Mouse (Mus musculus): ENCODE results near the gene Zfp488. TPM values are rescaled to one million over a fixed set of nuclear protein-coding genes. Genes with fewer than 3 reads are reported as not detected.

The Zfp488 gene
- polyA plus RNA-seq, 1 experiment, result not detected

GRCm38 (mm10) chr14:33958841-33959240 is 19.7 kb downstream of the Zfp488 start:
- no peaks in the 10 kb centered on the region for H3K27me3 ChIP-seq (ENCODE audit: control insufficient read depth)
- no peaks in the 10 kb centered on the region for H3K4me1 ChIP-seq (ENCODE audit: control insufficient read depth)
- H3K36me3 ChIP-seq (ENCODE audit: control insufficient read depth), result no peaks in the 10 kb centered on the region
- TF ChIP-seq TAL1 (IDR thresholded peaks at IDR 0.05; ENCODE audit: low read length) (no peak), GATA1 (IDR thresholded peaks at IDR 0.05; ENCODE audit: low read length) (no peak)
- H3K9me3 ChIP-seq (ENCODE audit: control insufficient read depth, low read length), result peaks cover 15% of the 10 kb centered on the region; the same call in 1 of the 2 replicates
- no peak overlapping the region for H3K4me3 ChIP-seq (replicated peaks)

GRCm38 (mm10) chr14:33958186-33958585 is 20.4 kb downstream of the Zfp488 start:
- H3K9me3 ChIP-seq (ENCODE audit: control insufficient read depth, low read length), result peaks cover 15% of the 10 kb centered on the region; the same call in 1 of the 2 replicates
- no peaks in the 10 kb centered on the region for H3K36me3 ChIP-seq (ENCODE audit: control insufficient read depth)
- H3K4me3 ChIP-seq (replicated peaks), result no peak overlapping the region

GRCm38 (mm10) chr14:33956055-33956454 is 22.5 kb downstream of the Zfp488 start:
- no peak for TF ChIP-seq TAL1 (IDR thresholded peaks at IDR 0.05; ENCODE audit: low read length)
- no peak for TF ChIP-seq GATA1 (IDR thresholded peaks at IDR 0.05; ENCODE audit: low read length)
- peaks cover 15% of the 10 kb centered on the region; the same call in 1 of the 2 replicates for H3K9me3 ChIP-seq (ENCODE audit: control insufficient read depth, low read length)
- H3K27me3 ChIP-seq (ENCODE audit: control insufficient read depth), result no peaks in the 10 kb centered on the region

More at GRCm38 (mm10) chr14:33958186-33958585, 20.4 kb downstream of the Zfp488 start:
- TF ChIP-seq GATA1 (IDR thresholded peaks at IDR 0.05; ENCODE audit: low read length) (no peak), TAL1 (IDR thresholded peaks at IDR 0.05; ENCODE audit: low read length) (no peak)
- no peaks in the 10 kb centered on the region for H3K27me3 ChIP-seq (ENCODE audit: control insufficient read depth)
- H3K4me1 ChIP-seq (ENCODE audit: control insufficient read depth), result no peaks in the 10 kb centered on the region

GRCm38 (mm10) chr14:33953761-33954160 is 24.8 kb downstream of the Zfp488 start, which contains the start of gene Rbp3:
Gene Rbp3, plus strand, starts transcription at chr14:33954003.
- TF ChIP-seq GATA1 (IDR thresholded peaks at IDR 0.05; ENCODE audit: low read length) (no peak), TAL1 (IDR thresholded peaks at IDR 0.05; ENCODE audit: low read length) (no peak)
- no peak within 1 kb of the TSS for H3K4me3 ChIP-seq (replicated peaks)
- H3K27me3 ChIP-seq (ENCODE audit: control insufficient read depth), result no peaks in the 10 kb centered on the region
- no peaks in the 10 kb centered on the region for H3K4me1 ChIP-seq (ENCODE audit: control insufficient read depth)
- H3K36me3 ChIP-seq (ENCODE audit: control insufficient read depth), result no peaks in the 10 kb centered on the region
- H3K9me3 ChIP-seq (ENCODE audit: control insufficient read depth, low read length), result peaks cover 15% of the 10 kb centered on the region; the same call in 1 of the 2 replicates

More at GRCm38 (mm10) chr14:33956055-33956454, 22.5 kb downstream of the Zfp488 start:
- Histone ChIP-seq H3K4me1 (ENCODE audit: control insufficient read depth) (no peaks in the 10 kb centered on the region), H3K4me3 (replicated peaks) (no peak overlapping the region), H3K36me3 (ENCODE audit: control insufficient read depth) (no peaks in the 10 kb centered on the region)

- Histone ChIP-seq H3K27me3 (ENCODE audit: control insufficient read depth) (no peaks in the 10 kb centered on the region), H3K36me3 (ENCODE audit: control insufficient read depth) (no peaks in the 10 kb centered on the region), H3K9me3 (ENCODE audit: control insufficient read depth, low read length) (peaks cover 15% of the 10 kb centered on the region; the same call in 1 of the 2 replicates), H3K4me3 (replicated peaks) (no peak overlapping the region), H3K4me1 (ENCODE audit: control insufficient read depth) (no peaks in the 10 kb centered on the region)
- TF ChIP-seq GATA1 (IDR thresholded peaks at IDR 0.05; ENCODE audit: low read length) (no peak), TAL1 (IDR thresholded peaks at IDR 0.05; ENCODE audit: low read length) (no peak)
Observed at GRCm38 (mm10) chr14:33952233-33952981, 26.2 kb downstream of the Zfp488 start.

GRCm38 (mm10) chr14:33946125-33946524 is 32.4 kb downstream of the Zfp488 start:
- Histone ChIP-seq H3K4me3 (replicated peaks) (no peak overlapping the region), H3K4me1 (ENCODE audit: control insufficient read depth) (no peaks in the 10 kb centered on the region), H3K27me3 (ENCODE audit: control insufficient read depth) (no peaks in the 10 kb centered on the region), H3K36me3 (ENCODE audit: control insufficient read depth) (no peaks in the 10 kb centered on the region), H3K9me3 (ENCODE audit: control insufficient read depth, low read length) (no peaks in the 10 kb centered on the region)
- TF ChIP-seq GATA1 (IDR thresholded peaks at IDR 0.05; ENCODE audit: low read length), result no peak
- TF ChIP-seq TAL1 (IDR thresholded peaks at IDR 0.05; ENCODE audit: low read length), result no peak

GRCm38 (mm10) chr14:33942222-33942621 is 36.3 kb downstream of the Zfp488 start:
- no peak overlapping the region for H3K4me3 ChIP-seq (replicated peaks)
- H3K9me3 ChIP-seq (ENCODE audit: control insufficient read depth, low read length), result no peaks in the 10 kb centered on the region
- TF ChIP-seq GATA1 (IDR thresholded peaks at IDR 0.05; ENCODE audit: low read length) (no peak), TAL1 (IDR thresholded peaks at IDR 0.05; ENCODE audit: low read length) (no peak)
- no peaks in the 10 kb centered on the region for H3K36me3 ChIP-seq (ENCODE audit: control insufficient read depth)
- H3K27me3 ChIP-seq (ENCODE audit: control insufficient read depth), result no peaks in the 10 kb centered on the region
- H3K4me1 ChIP-seq (ENCODE audit: control insufficient read depth), result no peaks in the 10 kb centered on the region

GRCm38 (mm10) chr14:33940739-33941138 is 37.8 kb downstream of the Zfp488 start, which contains the start of gene Gdf2:
Gene Gdf2, plus strand, starts transcription at chr14:33941039.
- H3K9me3 ChIP-seq (ENCODE audit: control insufficient read depth, low read length), result no peaks in the 10 kb centered on the region

GRCm38 (mm10) chr14:33939117-33939516 is 39.4 kb downstream of the Zfp488 start:
- no peak for TF ChIP-seq GATA1 (IDR thresholded peaks at IDR 0.05; ENCODE audit: low read length)
- TF ChIP-seq TAL1 (IDR thresholded peaks at IDR 0.05; ENCODE audit: low read length), result no peak
- H3K9me3 ChIP-seq (ENCODE audit: control insufficient read depth, low read length), result no peaks in the 10 kb centered on the region
- H3K4me1 ChIP-seq (ENCODE audit: control insufficient read depth), result no peaks in the 10 kb centered on the region
- no peaks in the 10 kb centered on the region for H3K36me3 ChIP-seq (ENCODE audit: control insufficient read depth)
- no peak overlapping the region for H3K4me3 ChIP-seq (replicated peaks)
- H3K27me3 ChIP-seq (ENCODE audit: control insufficient read depth), result no peaks in the 10 kb centered on the region

More at GRCm38 (mm10) chr14:33940739-33941138, 37.8 kb downstream of the Zfp488 start, which contains the start of gene Gdf2:
- H3K27me3 ChIP-seq (ENCODE audit: control insufficient read depth), result no peaks in the 10 kb centered on the region
- no peaks in the 10 kb centered on the region for H3K4me1 ChIP-seq (ENCODE audit: control insufficient read depth)
- H3K4me3 ChIP-seq (replicated peaks), result no peak within 1 kb of the TSS
- TF ChIP-seq GATA1 (IDR thresholded peaks at IDR 0.05; ENCODE audit: low read length), result no peak
- no peaks in the 10 kb centered on the region for H3K36me3 ChIP-seq (ENCODE audit: control insufficient read depth)

Measured in erythroblast, embryonic 14.5 days (primary cell).